Mouse (Mus musculus): ENCODE results near the gene Fam185a. TPM values are rescaled to one million over a fixed set of nuclear protein-coding genes. Genes with fewer than 3 reads are reported as not detected.

Fam185a gene
- polyA plus RNA-seq, 1 experiment from 2014 or later: 4.7 TPM

DNA sequence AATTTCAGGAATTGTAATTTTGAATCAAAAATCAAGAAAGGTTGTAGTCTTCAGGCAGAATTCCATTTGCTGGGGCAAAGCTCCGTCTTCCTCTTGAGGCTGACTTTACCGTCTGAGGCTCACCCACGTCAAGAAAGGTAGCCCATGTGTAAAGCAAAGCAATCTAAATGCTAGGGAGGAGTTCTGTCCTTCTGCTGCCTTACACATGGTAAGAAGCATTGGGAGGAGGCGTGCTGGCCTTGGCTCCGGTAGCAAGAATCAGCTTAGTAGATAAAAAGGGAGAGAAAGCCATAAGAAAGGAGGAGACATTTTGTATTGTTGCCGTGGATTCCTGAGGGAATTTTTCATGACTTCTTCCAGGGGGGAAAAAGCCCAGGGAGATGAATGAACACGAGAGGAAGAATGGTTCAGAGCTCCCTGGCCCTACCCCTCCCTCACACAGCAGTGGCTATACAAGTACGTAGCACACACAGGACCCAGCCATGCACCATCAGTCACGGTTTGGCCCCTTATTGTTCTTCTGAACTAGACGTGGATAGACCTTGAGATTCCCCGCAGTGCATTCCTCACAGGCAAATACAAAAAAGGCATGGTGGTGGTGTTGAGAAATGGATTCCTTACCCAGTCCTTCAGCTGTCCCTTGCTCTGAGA lies 102.2 kb downstream of the Fam185a start:
- WGBS: 32% methylated on average over 11 of the region's 11 CpGs
- Histone ChIP-seq H3K27me3 (no peaks in the 10 kb centered on the region), H3K4me2 (replicated peaks) (0 out of 2 replicates have a peak overlapping the region, but pooled peaks have one; percentile 4), H3K9me3 (no peaks in the 10 kb centered on the region), H3K27ac (replicated peaks) (peak overlapping the region; percentile 1; the same call in 1 of the 2 replicates), H3K36me3 (no peaks in the 10 kb centered on the region), H3K4me1 (peaks cover 7% of the 10 kb centered on the region; the same call in 1 of the 2 replicates), H3K4me3 (no peak overlapping the region), H3K9ac (replicated peaks) (no peak overlapping the region)
- ATAC-seq (ENCODE audit: low FRiP score, low read depth): peak; percentile 94

DNA sequence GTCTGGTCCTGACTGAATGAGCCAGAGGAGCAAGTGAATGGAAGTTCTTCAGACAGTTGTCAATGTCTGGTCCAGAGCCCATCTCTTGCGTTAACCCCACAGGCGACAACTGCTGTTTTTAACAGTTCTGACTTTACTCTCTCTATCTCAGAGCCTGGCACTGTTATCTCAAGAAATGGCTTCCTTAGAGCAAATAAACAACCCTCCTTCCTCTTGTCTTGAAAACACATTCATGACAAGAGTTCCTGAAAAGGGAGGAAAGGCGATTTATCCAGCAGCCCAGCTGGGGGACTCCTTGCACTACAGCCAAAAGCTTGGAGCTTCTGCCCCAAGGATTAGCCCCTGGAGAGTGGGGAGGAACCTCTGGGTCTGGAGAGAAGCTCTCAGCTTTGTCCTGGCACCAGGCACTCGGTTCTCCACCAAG lies 102.7 kb downstream of the Fam185a start:
- H3K27ac ChIP-seq (replicated peaks): peak overlapping the region; percentile 1; the same call in 1 of the 2 replicates
- H3K27me3 ChIP-seq: no peaks in the 10 kb centered on the region
- no peak for ATAC-seq (ENCODE audit: low FRiP score, low read depth)
- H3K4me2 ChIP-seq (replicated peaks): 0 out of 2 replicates have a peak overlapping the region, but pooled peaks have one; percentile 4
- 52% methylated on average over 4 of the region's 4 CpGs for WGBS
- no peak overlapping the region for H3K9ac ChIP-seq (replicated peaks)
- no peak overlapping the region for H3K4me3 ChIP-seq
- H3K36me3 ChIP-seq: no peaks in the 10 kb centered on the region
- peaks cover 7% of the 10 kb centered on the region; the same call in 1 of the 2 replicates for H3K4me1 ChIP-seq
- no peaks in the 10 kb centered on the region for H3K9me3 ChIP-seq

DNA sequence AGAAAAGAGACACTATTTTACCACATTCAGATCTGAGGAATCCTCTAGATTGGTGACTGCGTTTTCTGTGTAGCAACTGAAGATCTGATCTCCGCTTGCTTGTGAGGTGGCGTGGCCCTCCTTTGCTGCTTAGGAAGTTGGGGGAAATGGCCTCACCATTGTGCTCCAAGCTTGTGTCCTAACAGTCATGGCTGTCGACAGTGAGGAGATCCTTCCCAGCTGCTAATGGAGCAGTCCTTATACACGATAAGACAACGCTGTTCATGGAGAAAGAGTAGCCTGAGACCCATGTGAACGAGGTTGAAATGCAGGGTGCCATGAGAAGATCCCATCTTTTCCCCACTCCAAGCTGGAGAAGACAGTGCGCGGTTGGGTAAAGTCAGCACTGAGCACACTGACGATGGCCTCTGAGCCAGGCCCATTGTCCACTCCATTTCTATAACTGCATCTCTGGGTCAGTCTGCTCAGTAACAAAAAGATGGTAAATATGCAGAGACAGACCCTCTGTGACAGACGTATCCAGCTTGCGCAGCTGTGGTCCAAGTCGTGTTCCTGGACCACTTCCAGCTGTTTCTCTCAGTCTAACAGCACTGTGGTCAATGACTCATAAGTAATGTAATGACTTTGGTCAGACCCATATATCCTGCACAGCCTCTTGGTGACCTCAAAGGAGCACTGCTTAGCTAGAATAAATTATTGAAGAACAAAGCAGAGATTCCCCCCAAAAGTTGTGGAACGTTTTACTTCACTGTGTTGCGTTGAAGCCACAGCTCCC lies 103.5 kb downstream of the Fam185a start:
- Histone ChIP-seq H3K4me1 (peaks cover 7% of the 10 kb centered on the region; the same call in 1 of the 2 replicates), H3K9ac (replicated peaks) (no peak overlapping the region), H3K27ac (replicated peaks) (no peak overlapping the region), H3K9me3 (no peaks in the 10 kb centered on the region), H3K4me3 (no peak overlapping the region), H3K36me3 (no peaks in the 10 kb centered on the region), H3K27me3 (no peaks in the 10 kb centered on the region), H3K4me2 (replicated peaks) (no peak overlapping the region)
- WGBS: 93% methylated on average over 15 of the region's 15 CpGs
- ATAC-seq (ENCODE audit: low FRiP score, low read depth): no peak

DNA sequence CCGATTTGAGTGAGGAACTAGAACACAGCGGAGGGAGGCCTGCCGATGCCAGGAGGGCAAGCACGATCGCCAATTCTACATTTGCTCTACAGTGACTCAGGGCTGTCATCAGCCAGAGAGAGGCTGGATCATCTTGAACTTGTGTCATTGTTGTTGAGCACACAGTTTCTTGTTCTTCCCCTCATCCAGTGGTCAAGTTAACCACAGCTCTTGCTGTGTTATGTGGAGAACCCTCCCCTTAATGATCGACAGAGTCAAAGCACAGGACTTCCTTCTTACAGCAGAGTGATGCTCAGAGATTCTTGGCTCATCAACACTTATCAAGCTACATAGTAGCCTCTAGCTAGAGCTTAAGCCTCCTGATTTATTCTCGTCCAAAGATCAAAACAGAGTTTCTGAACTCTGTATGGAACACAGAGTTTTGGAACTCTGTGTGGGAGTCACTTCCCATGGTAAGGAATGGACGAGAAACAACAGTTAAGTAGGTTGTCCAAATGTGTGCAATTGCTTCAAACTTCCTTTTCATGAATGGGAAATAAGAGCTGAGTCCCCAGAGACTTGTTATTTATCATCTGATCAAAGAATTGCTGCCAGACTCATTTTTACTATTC lies 104.5 kb downstream of the Fam185a start:
- no peaks in the 10 kb centered on the region for H3K27me3 ChIP-seq
- peaks cover 7% of the 10 kb centered on the region; the same call in 1 of the 2 replicates for H3K4me1 ChIP-seq
- H3K4me2 ChIP-seq (replicated peaks): no peak overlapping the region
- no peak overlapping the region for H3K27ac ChIP-seq (replicated peaks)
- H3K9ac ChIP-seq (replicated peaks): no peak overlapping the region
- ATAC-seq (ENCODE audit: low FRiP score, low read depth): no peak
- no peak overlapping the region for H3K4me3 ChIP-seq
- 95% methylated on average over 8 of the region's 8 CpGs for WGBS
- H3K9me3 ChIP-seq: no peaks in the 10 kb centered on the region
- no peaks in the 10 kb centered on the region for H3K36me3 ChIP-seq

Other genes with a start within 250 kb of the Fam185a start
- 3.5 and 3.7 TPM in 2 replicates for gene Gsap, start 238.7 kb upstream of the Fam185a start, polyA plus RNA-seq (2016; fragmentation: Nextera tagmentation; extraction: Ambion mirVana)
- gene Fgl2, start 52.3 kb upstream of the Fam185a start, polyA plus RNA-seq (2016; fragmentation: Nextera tagmentation; extraction: Ambion mirVana): 1.2 and 2.2 TPM in 2 replicates
- 0.29 TPM in 1 of 2 replicates, not detected in the other for gene Ccdc146, start 281 bp upstream of the Fam185a start, polyA plus RNA-seq (2016; fragmentation: Nextera tagmentation; extraction: Ambion mirVana)
- gene Lrrc17, start 118.6 kb downstream of the Fam185a start, polyA plus RNA-seq (2016; fragmentation: Nextera tagmentation; extraction: Ambion mirVana): 19.3 and 28.5 TPM in 2 replicates
- gene Fbxl13, start 220.7 kb downstream of the Fam185a start, polyA plus RNA-seq (2016; fragmentation: Nextera tagmentation; extraction: Ambion mirVana): 0.21 and 0.40 TPM in 2 replicates
- gene Armc10, start 220.9 kb downstream of the Fam185a start, polyA plus RNA-seq (2016; fragmentation: Nextera tagmentation; extraction: Ambion mirVana): 79.1 and 81.3 TPM in 2 replicates